Mouse (Mus musculus): Measurements from ENCODE around the gene Slc39a11. TPM values are rescaled to one million over a fixed set of nuclear protein-coding genes. Genes with fewer than 3 reads are reported as not detected.

The Slc39a11 gene
- polyA plus RNA-seq, 1 experiment from 2014 or later, result 56.6 TPM

DNA sequence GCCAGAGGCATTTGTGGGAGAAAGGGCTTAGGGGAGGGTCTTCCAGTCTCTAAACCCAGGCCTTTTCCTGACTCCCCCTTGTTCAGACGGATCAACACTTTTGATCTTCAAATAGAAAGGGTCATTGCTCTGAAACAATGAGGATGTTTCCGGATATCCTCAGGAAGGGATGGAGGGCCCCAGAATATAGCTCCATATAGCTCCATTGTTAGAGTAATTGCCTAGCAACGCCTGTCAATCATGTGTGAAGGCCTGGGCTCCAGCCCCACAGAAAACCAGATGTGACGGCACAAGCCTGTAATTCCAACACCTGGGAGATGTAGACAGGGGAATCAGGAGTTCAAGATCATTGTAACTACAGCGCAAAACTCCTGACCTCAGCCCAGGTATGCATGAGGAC, 214.2 kb downstream of the Slc39a11 start:
- H3K27ac ChIP-seq (replicated peaks), result no peak overlapping the region
- TF ChIP-seq EP300 (optimal IDR thresholded peaks at IDR 0.05) (no peak), CTCF (IDR thresholded peaks at IDR 0.05; ENCODE audit: low read depth) (no peak)
- no peak for ATAC-seq (ENCODE audit: low FRiP score, low TSS enrichment)
- no peaks in the 10 kb centered on the region for H3K27me3 ChIP-seq (ENCODE audit: control insufficient read depth, insufficient read depth, low read length)
- no peak overlapping the region for H3K4me3 ChIP-seq (ENCODE audit: low read depth, low read length)
- no peaks in the 10 kb centered on the region for H3K9me3 ChIP-seq (ENCODE audit: control insufficient read depth, low read length)
- no peak overlapping the region for H3K4me2 ChIP-seq (replicated peaks; ENCODE audit: low read depth)
- H3K9ac ChIP-seq (ENCODE audit: low read length), result no peak overlapping the region
- H3K4me1 ChIP-seq (replicated peaks; ENCODE audit: control insufficient read depth, insufficient read depth), result no peaks in the 10 kb centered on the region
- no peaks in the 10 kb centered on the region for H3K36me3 ChIP-seq (ENCODE audit: control insufficient read depth, insufficient read depth, low read length)
- DNase-seq (ENCODE audit: low spot score), result no peak
- WGBS, result 71% methylated on average over 5 of the region's 5 CpGs

DNA sequence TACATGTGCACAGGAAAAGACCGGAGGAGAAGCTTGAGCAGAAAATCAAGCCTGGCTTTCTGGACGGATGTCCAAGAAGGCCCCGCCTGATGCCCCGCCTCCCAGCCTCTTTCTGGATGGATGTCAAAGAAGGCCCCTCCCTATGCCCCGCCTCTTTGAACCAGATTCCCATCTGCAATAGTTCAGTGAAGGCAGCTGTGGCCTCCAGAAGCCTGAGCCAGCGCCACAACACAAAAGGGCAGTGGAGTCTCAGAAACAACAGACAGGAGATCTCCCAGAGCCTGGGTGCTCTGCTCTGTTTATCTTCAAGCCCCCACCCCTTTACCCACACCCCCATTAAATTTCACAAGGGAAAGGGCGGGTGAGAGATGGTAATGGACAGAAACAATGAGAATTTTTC, 218.7 kb downstream of the Slc39a11 start:
- H3K27ac ChIP-seq (replicated peaks), result no peak overlapping the region
- no peaks in the 10 kb centered on the region for H3K36me3 ChIP-seq (ENCODE audit: control insufficient read depth, insufficient read depth, low read length)
- H3K9me3 ChIP-seq (ENCODE audit: control insufficient read depth, low read length), result no peaks in the 10 kb centered on the region
- no peak for TF ChIP-seq EP300 (optimal IDR thresholded peaks at IDR 0.05)
- TF ChIP-seq CTCF (IDR thresholded peaks at IDR 0.05; ENCODE audit: low read depth), result no peak
- H3K9ac ChIP-seq (ENCODE audit: low read length), result no peak overlapping the region
- no peak overlapping the region for H3K4me2 ChIP-seq (replicated peaks; ENCODE audit: low read depth)
- WGBS, result 64% methylated on average over 7 of the region's 7 CpGs
- no peaks in the 10 kb centered on the region for H3K4me1 ChIP-seq (replicated peaks; ENCODE audit: control insufficient read depth, insufficient read depth)
- no peaks in the 10 kb centered on the region for H3K27me3 ChIP-seq (ENCODE audit: control insufficient read depth, insufficient read depth, low read length)
- ATAC-seq (ENCODE audit: low FRiP score, low TSS enrichment) (peak; percentile 51; the same call in 1 of the 2 replicates), DNase-seq (ENCODE audit: low spot score) (peak; percentile 39)
- no peak overlapping the region for H3K4me3 ChIP-seq (ENCODE audit: low read depth, low read length)

DNA sequence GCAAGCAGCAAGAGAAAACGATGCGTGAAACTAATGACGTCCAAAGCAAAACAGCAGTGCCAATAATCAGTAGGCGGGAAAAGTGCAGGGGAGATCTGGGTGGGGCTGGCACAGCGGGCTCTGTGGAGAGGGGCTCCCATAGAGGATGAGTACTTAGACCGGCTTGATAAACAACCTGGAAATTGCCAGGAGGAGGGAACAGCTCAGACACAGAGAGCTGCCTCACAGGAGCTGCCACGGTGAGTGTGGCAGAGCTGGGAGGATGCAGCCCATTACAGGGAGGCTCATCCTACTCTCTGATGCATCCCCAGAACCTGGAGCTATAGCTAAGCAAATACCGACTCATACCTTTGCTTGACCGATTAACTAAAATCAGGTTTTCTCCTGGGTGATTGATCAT, 224.0 kb downstream of the Slc39a11 start:
- no peak overlapping the region for H3K4me3 ChIP-seq (ENCODE audit: low read depth, low read length)
- 65% methylated on average over 9 of the region's 9 CpGs for WGBS
- H3K27ac ChIP-seq (replicated peaks), result no peak overlapping the region
- no peak for ATAC-seq (ENCODE audit: low FRiP score, low TSS enrichment)
- TF ChIP-seq EP300 (optimal IDR thresholded peaks at IDR 0.05), result no peak
- TF ChIP-seq CTCF (IDR thresholded peaks at IDR 0.05; ENCODE audit: low read depth), result no peak
- no peaks in the 10 kb centered on the region for H3K9me3 ChIP-seq (ENCODE audit: control insufficient read depth, low read length)
- H3K4me1 ChIP-seq (replicated peaks; ENCODE audit: control insufficient read depth, insufficient read depth), result no peaks in the 10 kb centered on the region
- H3K27me3 ChIP-seq (ENCODE audit: control insufficient read depth, insufficient read depth, low read length), result no peaks in the 10 kb centered on the region
- no peak overlapping the region for H3K9ac ChIP-seq (ENCODE audit: low read length)
- no peak overlapping the region for H3K4me2 ChIP-seq (replicated peaks; ENCODE audit: low read depth)
- no peak for DNase-seq (ENCODE audit: low spot score)
- no peaks in the 10 kb centered on the region for H3K36me3 ChIP-seq (ENCODE audit: control insufficient read depth, insufficient read depth, low read length)

DNA sequence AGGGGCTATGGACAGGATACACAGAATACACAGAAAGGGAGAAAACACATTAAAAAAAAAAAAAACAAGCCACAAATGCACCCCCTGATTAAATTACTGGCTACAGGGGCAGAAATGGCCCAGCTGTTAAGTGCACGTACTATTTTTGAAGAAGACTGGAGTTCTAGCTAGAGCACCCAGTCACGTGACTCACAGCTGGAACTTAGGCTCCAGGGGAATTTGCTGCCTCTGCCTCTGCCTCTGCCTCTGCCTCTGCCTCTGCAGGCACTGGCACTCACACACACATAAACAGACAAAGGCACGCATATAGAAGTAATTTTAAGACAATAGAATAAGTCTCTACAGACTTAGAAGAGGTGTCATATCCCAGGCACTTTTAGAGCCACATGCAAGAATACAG, 224.4 kb downstream of the Slc39a11 start:
- ATAC-seq (ENCODE audit: low FRiP score, low TSS enrichment) (no peak), DNase-seq (ENCODE audit: low spot score) (no peak)
- H3K4me1 ChIP-seq (replicated peaks; ENCODE audit: control insufficient read depth, insufficient read depth), result no peaks in the 10 kb centered on the region
- H3K9me3 ChIP-seq (ENCODE audit: control insufficient read depth, low read length), result no peaks in the 10 kb centered on the region
- H3K27ac ChIP-seq (replicated peaks), result no peak overlapping the region
- H3K9ac ChIP-seq (ENCODE audit: low read length), result no peak overlapping the region
- no peak overlapping the region for H3K4me3 ChIP-seq (ENCODE audit: low read depth, low read length)
- no peak overlapping the region for H3K4me2 ChIP-seq (replicated peaks; ENCODE audit: low read depth)
- no peak for TF ChIP-seq CTCF (IDR thresholded peaks at IDR 0.05; ENCODE audit: low read depth)
- no peak for TF ChIP-seq EP300 (optimal IDR thresholded peaks at IDR 0.05)
- no peaks in the 10 kb centered on the region for H3K36me3 ChIP-seq (ENCODE audit: control insufficient read depth, insufficient read depth, low read length)
- 53% methylated on average over 3 of the region's 3 CpGs for WGBS
- H3K27me3 ChIP-seq (ENCODE audit: control insufficient read depth, insufficient read depth, low read length), result no peaks in the 10 kb centered on the region

DNA sequence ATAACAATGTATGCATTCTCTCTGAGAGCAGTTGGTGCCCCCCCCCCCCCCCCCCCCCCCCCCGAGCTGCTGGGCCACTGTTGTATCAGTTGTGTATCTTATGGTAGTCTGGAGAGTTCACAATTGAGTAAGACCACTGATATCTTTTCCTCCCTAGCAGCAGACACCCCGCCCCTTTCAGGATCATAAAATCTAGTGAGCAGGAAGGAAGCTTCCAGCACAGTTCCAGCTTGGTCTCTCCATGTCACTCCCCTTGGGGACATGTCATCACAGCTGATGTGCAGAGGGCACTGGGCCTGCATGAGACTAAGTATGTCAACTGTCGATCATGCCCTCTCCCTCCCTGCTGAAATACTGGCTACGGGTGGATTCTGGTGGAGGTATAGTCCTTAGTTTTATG, 225.1 kb downstream of the Slc39a11 start:
- H3K27me3 ChIP-seq (ENCODE audit: control insufficient read depth, insufficient read depth, low read length), result no peaks in the 10 kb centered on the region
- no peak overlapping the region for H3K27ac ChIP-seq (replicated peaks)
- H3K9me3 ChIP-seq (ENCODE audit: control insufficient read depth, low read length), result no peaks in the 10 kb centered on the region
- DNase-seq (ENCODE audit: low spot score) (no peak), ATAC-seq (ENCODE audit: low FRiP score, low TSS enrichment) (no peak)
- no peaks in the 10 kb centered on the region for H3K4me1 ChIP-seq (replicated peaks; ENCODE audit: control insufficient read depth, insufficient read depth)
- TF ChIP-seq EP300 (optimal IDR thresholded peaks at IDR 0.05) (no peak), CTCF (IDR thresholded peaks at IDR 0.05; ENCODE audit: low read depth) (no peak)
- H3K4me2 ChIP-seq (replicated peaks; ENCODE audit: low read depth), result no peak overlapping the region
- no peak overlapping the region for H3K4me3 ChIP-seq (ENCODE audit: low read depth, low read length)
- H3K9ac ChIP-seq (ENCODE audit: low read length), result no peak overlapping the region
- no peaks in the 10 kb centered on the region for H3K36me3 ChIP-seq (ENCODE audit: control insufficient read depth, insufficient read depth, low read length)
- 83% methylated on average over 3 of the region's 4 CpGs for WGBS

DNA sequence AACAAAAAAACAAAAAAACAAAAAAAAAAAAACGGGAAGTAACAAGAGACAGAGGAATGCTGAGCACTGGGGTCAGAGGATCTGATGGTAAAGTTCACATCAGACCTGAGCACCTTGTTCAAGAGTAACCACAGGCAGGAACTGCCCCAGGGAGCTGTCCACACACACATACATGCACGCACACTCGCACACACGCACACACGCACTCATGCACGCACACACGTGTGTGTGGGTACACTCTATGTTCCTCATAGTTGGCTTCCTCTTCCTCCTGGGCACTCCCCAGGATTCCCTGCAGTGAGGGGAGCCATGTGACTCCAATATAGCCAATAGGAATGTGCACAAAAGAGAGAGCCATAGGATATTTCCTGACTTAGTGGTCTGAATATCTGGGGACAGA, 227.3 kb downstream of the Slc39a11 start:
- H3K27me3 ChIP-seq (ENCODE audit: control insufficient read depth, insufficient read depth, low read length), result no peaks in the 10 kb centered on the region
- no peak for DNase-seq (ENCODE audit: low spot score)
- H3K36me3 ChIP-seq (ENCODE audit: control insufficient read depth, insufficient read depth, low read length), result no peaks in the 10 kb centered on the region
- H3K4me1 ChIP-seq (replicated peaks; ENCODE audit: control insufficient read depth, insufficient read depth), result no peaks in the 10 kb centered on the region
- H3K4me3 ChIP-seq (ENCODE audit: low read depth, low read length), result no peak overlapping the region
- ATAC-seq (ENCODE audit: low FRiP score, low TSS enrichment), result no peak
- no peak overlapping the region for H3K4me2 ChIP-seq (replicated peaks; ENCODE audit: low read depth)
- H3K9me3 ChIP-seq (ENCODE audit: control insufficient read depth, low read length), result no peaks in the 10 kb centered on the region
- WGBS, result 94% methylated on average over 7 of the region's 7 CpGs
- no peak for TF ChIP-seq EP300 (optimal IDR thresholded peaks at IDR 0.05)
- TF ChIP-seq CTCF (IDR thresholded peaks at IDR 0.05; ENCODE audit: low read depth), result no peak
- no peak overlapping the region for H3K9ac ChIP-seq (ENCODE audit: low read length)
- H3K27ac ChIP-seq (replicated peaks), result no peak overlapping the region
